Comparison of ENCODE assay signal across 9 mouse cellular contexts in genomic region chr12:8762667-8763066, GRCm38 (mm10). TPM values are rescaled to one million over a fixed set of nuclear protein-coding genes. Genes with fewer than 3 reads are reported as not detected.
DNase-seq lines count a peak whose midpoint lies in the region; ATAC-seq and TF ChIP-seq lines count a peak whose summit lies in the region.
"Had no signal": no experiment of that assay in that cellular context is flagged by ENCODE, and none has a peak within 500 bp of the region (broad histone marks: within the 10 kb centered on the region; RNA-seq: fewer than 3 reads in every experiment).

No protein-coding gene starts in this region.

- no peaks in the 10 kb centered on the region for H3K27me3 ChIP-seq in hindbrain, embryonic 10.5 days (ENCODE audit: insufficient read depth, poor library complexity, severe bottlenecking)
- H3K27me3 ChIP-seq in hindbrain, embryonic 14.5 days (ENCODE audit: control insufficient read depth, insufficient read depth, low read length), result no peaks in the 10 kb centered on the region
- no peaks in the 10 kb centered on the region for H3K27me3 ChIP-seq in midbrain, embryonic 10.5 days (ENCODE audit: low read depth, poor library complexity, severe bottlenecking)
- no peaks in the 10 kb centered on the region for H3K27me3 ChIP-seq in midbrain, embryonic 14.5 days (ENCODE audit: control insufficient read depth, insufficient read depth, low read length)
- no peaks in the 10 kb centered on the region for H3K27me3 ChIP-seq in small intestine, adult 2 months (ENCODE audit: control insufficient read depth, insufficient read depth, low read length)

- ATAC-seq in hindbrain, embryonic 14.5 days (ENCODE audit: low FRiP score), result no peak
- no peak for ATAC-seq in midbrain, embryonic 14.5 days (ENCODE audit: low FRiP score, low TSS enrichment)

- peaks cover 6% of the 10 kb centered on the region for H3K36me3 ChIP-seq in hindbrain, embryonic 10.5 days
- H3K36me3 ChIP-seq in hindbrain, embryonic 14.5 days (replicated peaks; ENCODE audit: control insufficient read depth, insufficient read depth), result 0 out of 2 replicates have a peak, but pooled peaks cover under 1% of the 10 kb centered on the region
- H3K36me3 ChIP-seq in midbrain, embryonic 10.5 days, result peaks cover 9% of the 10 kb centered on the region
- no peaks in the 10 kb centered on the region for H3K36me3 ChIP-seq in midbrain, embryonic 14.5 days (ENCODE audit: control insufficient read depth, insufficient read depth, low read length)
- no peaks in the 10 kb centered on the region for H3K36me3 ChIP-seq in small intestine, adult 2 months (ENCODE audit: control insufficient read depth, insufficient read depth, low read length)

- H3K4me2 ChIP-seq in hindbrain, embryonic 14.5 days (replicated peaks), result no peak overlapping the region
- H3K4me2 ChIP-seq in midbrain, embryonic 14.5 days (ENCODE audit: low read length), result no peak overlapping the region

- TF ChIP-seq POLR2A in small intestine, adult 2 months (IDR thresholded peaks at IDR 0.05; ENCODE audit: low read depth, low read length), result no peak

- peak; percentile 38; the same call in 1 of the 2 replicates for TF ChIP-seq CTCF in small intestine, adult 2 months (IDR thresholded peaks at IDR 0.05; ENCODE audit: extremely low read depth, insufficient read length, insufficient replicate concordance, low read depth, low read length)

- no peak overlapping the region for H3K27ac ChIP-seq in hindbrain, embryonic 10.5 days
- H3K27ac ChIP-seq in hindbrain, embryonic 14.5 days, result no peak overlapping the region
- no peak overlapping the region for H3K27ac ChIP-seq in midbrain, embryonic 10.5 days (replicated peaks)
- no peak overlapping the region for H3K27ac ChIP-seq in midbrain, embryonic 14.5 days (replicated peaks; ENCODE audit: low read depth, low read length)
- H3K27ac ChIP-seq in small intestine, adult 2 months (ENCODE audit: insufficient read depth, low read depth, low read length), result no peak overlapping the region
- H3K27ac ChIP-seq: macrophage had no signal

- H3K9ac ChIP-seq in hindbrain, embryonic 14.5 days, result no peak overlapping the region
- H3K9ac ChIP-seq in midbrain, embryonic 14.5 days (replicated peaks; ENCODE audit: low read length), result no peak overlapping the region

- no peaks in the 10 kb centered on the region for H3K4me1 ChIP-seq in hindbrain, embryonic 10.5 days (replicated peaks)
- no peaks in the 10 kb centered on the region for H3K4me1 ChIP-seq in hindbrain, embryonic 14.5 days (replicated peaks; ENCODE audit: control insufficient read depth, insufficient read depth, low read length)
- no peaks in the 10 kb centered on the region for H3K4me1 ChIP-seq in midbrain, embryonic 10.5 days
- H3K4me1 ChIP-seq in midbrain, embryonic 14.5 days (ENCODE audit: control insufficient read depth, insufficient read depth, low read length), result no peaks in the 10 kb centered on the region
- peaks cover 24% of the 10 kb centered on the region for H3K4me1 ChIP-seq in small intestine, adult 2 months (ENCODE audit: control insufficient read depth, insufficient read depth, insufficient read length, low read length)

- DNase-seq in hindbrain, embryonic 10.5 days (ENCODE audit: low spot score), result peak; percentile 2
- DNase-seq in hindbrain, embryonic 14.5 days (ENCODE audit: low spot score), result no peak
- peak; percentile 12 for DNase-seq in midbrain, embryonic 10.5 days (ENCODE audit: low spot score)
- no peak for DNase-seq in midbrain, embryonic 14.5 days
- peak; percentile 45 for DNase-seq in adipocyte (ENCODE audit: low spot score)
- no peak for DNase-seq in gastrocnemius, adult 8-10 months (ENCODE audit: low spot score in 2 of 2)
- no peak for DNase-seq in layer of hippocampus, adult 11-12 months (ENCODE audit: low spot score)

- no peak overlapping the region for H3K4me3 ChIP-seq in hindbrain, embryonic 10.5 days
- H3K4me3 ChIP-seq in hindbrain, embryonic 14.5 days (replicated peaks; ENCODE audit: low read length), result no peak overlapping the region
- H3K4me3 ChIP-seq in midbrain, embryonic 10.5 days, result no peak overlapping the region
- H3K4me3 ChIP-seq in midbrain, embryonic 14.5 days (replicated peaks; ENCODE audit: low read depth, low read length), result no peak overlapping the region
- H3K4me3 ChIP-seq in small intestine, adult 2 months (ENCODE audit: low read depth, low read length), result no peak overlapping the region

- 82% methylated on average over 2 of the region's 2 CpGs for WGBS in hindbrain, embryonic 10.5 days
- WGBS in hindbrain, embryonic 14.5 days, result 76% methylated on average over 2 of the region's 2 CpGs
- WGBS in midbrain, embryonic 10.5 days, result 86% methylated on average over 2 of the region's 2 CpGs
- 83% methylated on average over 2 of the region's 2 CpGs for WGBS in midbrain, embryonic 14.5 days
- 78% methylated on average over 2 of the region's 2 CpGs for WGBS in small intestine, adult 2 months

- peaks cover 5% of the 10 kb centered on the region; the same call in 1 of the 2 replicates for H3K9me3 ChIP-seq in hindbrain, embryonic 10.5 days
- no peaks in the 10 kb centered on the region for H3K9me3 ChIP-seq in hindbrain, embryonic 14.5 days (ENCODE audit: control insufficient read depth, low read length)
- peaks cover 5% of the 10 kb centered on the region; the same call in 1 of the 2 replicates for H3K9me3 ChIP-seq in midbrain, embryonic 10.5 days (replicated peaks)
- peaks cover 6% of the 10 kb centered on the region for H3K9me3 ChIP-seq in midbrain, embryonic 14.5 days (ENCODE audit: control insufficient read depth, low read length)

RNA-seq across cellular contexts. Expression of gene Sdc1, which starts 8.5 kb away (rescaled TPM):
- polyA plus RNA-seq in hindbrain, embryonic 10.5 days (2016; fragmentation: Nextera tagmentation; extraction: Ambion mirVana), result 92.2 and 117 TPM in 2 replicates
- polyA plus RNA-seq in hindbrain, embryonic 14.5 days (2014; fragmentation: Nextera tagmentation; extraction: Ambion mirVana), result 16.8 and 18.1 TPM in 2 replicates
- 110 and 128 TPM in 2 replicates for polyA plus RNA-seq in midbrain, embryonic 10.5 days (2016; fragmentation: Nextera tagmentation; extraction: Ambion mirVana)
- polyA plus RNA-seq in midbrain, embryonic 14.5 days (2014; fragmentation: Nextera tagmentation; extraction: Ambion mirVana), result 12.2 and 19.2 TPM in 2 replicates
- polyA plus RNA-seq in small intestine, adult 2 months (2012; rRNA removed), result 42.5 and 75.4 TPM in 2 replicates
- 1 to 10 TPM in 3 of 4 experiments, under 1 TPM in 1; 0.82 to 3.1 (median 2.1) TPM for total RNA-seq in gastrocnemius, adult 8-10 months (2022)

Comparison
In these comparisons a context has a peak if more than half of its experiments do, and no peak if none do; other contexts are left out.
1. DNase-seq: peak in hindbrain, embryonic 10.5 days (single experiment), midbrain, embryonic 10.5 days (single experiment) and adipocyte (single experiment); none in hindbrain, embryonic 14.5 days (single experiment), midbrain, embryonic 14.5 days (single experiment), gastrocnemius, adult 8-10 months (0 of 2) and layer of hippocampus, adult 11-12 months (single experiment).